Mouse (Mus musculus) testis, adult 2 months (tissue): ENCODE data around the gene Ap2m1.

Experiments used
- CTCF ChIP-seq: fragments of 200-500 bp; IDR thresholded peaks from 2 replicates; pipeline ENCODE4 v1.5.1; 2012; ENCODE audit warnings: low read depth, mild to moderate bottlenecking, inconsistent platforms, low read length, moderate library complexity; ENCODE audit not compliant: control insufficient read depth, insufficient read depth, insufficient replicate concordance
- POLR2A ChIP-seq: fragments of 200-500 bp; IDR thresholded peaks from 2 replicates; pipeline ENCODE4 v1.6.1; 2012; ENCODE audit warnings: low read depth, mild to moderate bottlenecking, inconsistent platforms, low read length, moderate library complexity; ENCODE audit not compliant: control insufficient read depth

GRCm38 (mm10) chr16:20591076-20591705 lies 55.9 kb downstream of the Ap2m1 start:
- no peak for TF ChIP-seq CTCF
- TF ChIP-seq POLR2A, result no peak
